Mouse (Mus musculus) bone marrow, adult 2 months (tissue): ENCODE measurements around the gene Actl7a. TPM values are rescaled to one million over a fixed set of nuclear protein-coding genes. Genes with fewer than 3 reads are reported as not detected.

Experiments
- H3K27ac ChIP-seq: fragments of 200-500 bp; 2 replicates; pipeline ENCODE4 v1.5.1; 2012; ENCODE audit warnings: low read depth, mild to moderate bottlenecking, control low read depth, inconsistent platforms, low read length; ENCODE audit not compliant: control insufficient read depth, poor library complexity, insufficient read depth
- H3K4me1 ChIP-seq: fragments of 200-500 bp; 2 replicates; pipeline ENCODE4 v1.6.1; 2011; ENCODE audit warnings: low read length; ENCODE audit not compliant: control insufficient read depth, insufficient read depth
- H3K4me3 ChIP-seq: fragments of 200-500 bp; replicated peaks from 2 replicates; pipeline ENCODE3; 2011; ENCODE audit warnings: mild to moderate bottlenecking, low read depth, low read length, control low read depth; ENCODE audit not compliant: control insufficient read depth
- CTCF ChIP-seq: fragments of 200-500 bp; IDR thresholded peaks from 2 replicates; pipeline ENCODE4 v1.5.1; 2011; ENCODE audit warnings: low read length, control low read depth; ENCODE audit not compliant: control insufficient read depth, insufficient read depth
- POLR2A ChIP-seq: fragments of 200-500 bp; IDR thresholded peaks from 2 replicates; pipeline ENCODE4 v1.6.1; 2011; ENCODE audit warnings: low read depth, mild to moderate bottlenecking, control low read depth, low read length, borderline replicate concordance; ENCODE audit not compliant: control insufficient read depth
- WGBS: fragments of 180-500 bp; shearing (Covaris S2); methylation state at CpG from one replicate; pipeline ENCODE4 v1.1.7; 2018; 5-methylcytosine and 5-hydroxymethylcytosine counted together
- polyA plus RNA-seq: library from polyadenylated mRNA; stranded (reverse); fragments of >200 nt; gene quantifications from 2 replicates; pipeline ENCODE4 v1.2.4, GENCODE M21; 2011; ENCODE audit warnings: low replicate concordance; ENCODE audit not compliant: missing spikeins, insufficient read depth, insufficient read length

Gene Actl7a
- polyA plus RNA-seq, 1 experiment, result not detected

GRCm38 (mm10) chr4:56791373-56791772 lies 48.2 kb downstream of the Actl7a start:
- H3K4me1 ChIP-seq, result no peaks in the 10 kb centered on the region; the same call in 1 of the 2 replicates
- H3K4me3 ChIP-seq, result no peak overlapping the region
- TF ChIP-seq POLR2A (no peak), CTCF (peak; percentile 15; the same call in 1 of the 2 replicates)
- no peak overlapping the region for H3K27ac ChIP-seq
- WGBS, result 54% methylated on average over 1 of the region's 1 CpGs

Other genes with a start within 250 kb of the Actl7a start
- not detected in 2 replicates for gene Gm26657, start 3.3 kb upstream of the Actl7a start, polyA plus RNA-seq
- 2.1 TPM in 1 of 2 replicates, not detected in the other for gene Actl7b, start 2.0 kb upstream of the Actl7a start, polyA plus RNA-seq
- 20.2 and 44.5 TPM in 2 replicates for gene Elp1, start 58.9 kb downstream of the Actl7a start, polyA plus RNA-seq
- 3.7 and 4.2 TPM in 2 replicates for gene Fam206a, start 58.9 kb downstream of the Actl7a start, polyA plus RNA-seq
- 5.8 and 9.5 TPM in 2 replicates for gene Ctnnal1, start 121.8 kb downstream of the Actl7a start, polyA plus RNA-seq
- gene Tmem245, start 204.0 kb downstream of the Actl7a start, polyA plus RNA-seq, result 5.0 and 8.5 TPM in 2 replicates
- not detected in 2 replicates for gene Frrs1l, start 247.0 kb downstream of the Actl7a start, polyA plus RNA-seq